Comparison of ENCODE assay signal across 8 mouse cellular contexts in genomic region chr3:69126509-69127345, GRCm38 (mm10). TPM values are rescaled to one million over a fixed set of nuclear protein-coding genes. Genes with fewer than 3 reads are reported as not detected.
DNase-seq lines count a peak whose midpoint lies in the region; ATAC-seq and TF ChIP-seq lines count a peak whose summit lies in the region.

TSS of gene Kpna4 (minus strand) at chr3:69127113.

- H3K27ac ChIP-seq in embryonic facial prominence, embryonic 14.5 days (replicated peaks; ENCODE audit: low read depth, low read length), result peak within 1 kb of the TSS; percentile 97
- H3K27ac ChIP-seq in heart, adult 2 months, result peak within 1 kb of the TSS; percentile 95
- H3K27ac ChIP-seq in limb, embryonic 13.5 days, result peak within 1 kb of the TSS; percentile 95
- peak within 1 kb of the TSS; percentile 96 for H3K27ac ChIP-seq in midbrain, embryonic 16.5 days (ENCODE audit: low read length)

- peak within 1 kb of the TSS; percentile 91 for H3K4me3 ChIP-seq in embryonic facial prominence, embryonic 14.5 days (ENCODE audit: low read depth, low read length)
- H3K4me3 ChIP-seq in heart, adult 2 months, result peak within 1 kb of the TSS; percentile 83
- H3K4me3 ChIP-seq in limb, embryonic 13.5 days, result peak within 1 kb of the TSS; percentile 93
- H3K4me3 ChIP-seq in midbrain, embryonic 16.5 days (ENCODE audit: low read depth, low read length), result peak within 1 kb of the TSS; percentile 97

- H3K79me2 ChIP-seq in heart, adult 2 months (replicated peaks; ENCODE audit: control insufficient read depth, insufficient read depth, low read length), result no peaks in the 10 kb centered on the region; the same call in 1 of the 2 replicates

- TF ChIP-seq CTCF in heart, adult 2 months (IDR thresholded peaks at IDR 0.05), result no peak

- ATAC-seq in embryonic facial prominence, embryonic 14.5 days (ENCODE audit: low read depth), result peak; percentile 99
- peak; percentile 99 for ATAC-seq in limb, embryonic 13.5 days (ENCODE audit: low FRiP score, low read depth)
- ATAC-seq in midbrain, embryonic 16.5 days, result peak; percentile 98

- WGBS in embryonic facial prominence, embryonic 14.5 days, result under 1% methylated on average over 46 of the region's 107 CpGs
- WGBS in heart, adult 2 months, result 2% methylated on average over 84 of the region's 107 CpGs
- WGBS in limb, embryonic 13.5 days, result 0% methylated on average over 67 of the region's 107 CpGs
- under 1% methylated on average over 75 of the region's 107 CpGs for WGBS in midbrain, embryonic 16.5 days

- H3K9ac ChIP-seq in embryonic facial prominence, embryonic 14.5 days (ENCODE audit: low read depth, low read length), result peak within 1 kb of the TSS; percentile 95
- H3K9ac ChIP-seq in heart, adult 2 months (ENCODE audit: low read depth, low read length), result peak within 1 kb of the TSS; percentile 97
- peak within 1 kb of the TSS; percentile 97 for H3K9ac ChIP-seq in limb, embryonic 13.5 days
- H3K9ac ChIP-seq in midbrain, embryonic 16.5 days (ENCODE audit: low read depth, low read length), result peak within 1 kb of the TSS; percentile 86

- peak; percentile 82 for TF ChIP-seq POLR2A in heart, adult 2 months (IDR thresholded peaks at IDR 0.05; ENCODE audit: insufficient read depth, low read depth, low read length)

- peak within 1 kb of the TSS; percentile 79 for H3K4me2 ChIP-seq in embryonic facial prominence, embryonic 14.5 days (ENCODE audit: low read depth, low read length)
- peak within 1 kb of the TSS; percentile 69 for H3K4me2 ChIP-seq in limb, embryonic 13.5 days (replicated peaks)
- H3K4me2 ChIP-seq in midbrain, embryonic 16.5 days (ENCODE audit: low read length), result peak within 1 kb of the TSS; percentile 87

- no peaks in the 10 kb centered on the region for H3K9me3 ChIP-seq in embryonic facial prominence, embryonic 14.5 days (ENCODE audit: control insufficient read depth, low read length)
- no peaks in the 10 kb centered on the region for H3K9me3 ChIP-seq in limb, embryonic 13.5 days
- H3K9me3 ChIP-seq in midbrain, embryonic 16.5 days (replicated peaks; ENCODE audit: control insufficient read depth, low read length, poor library complexity, severe bottlenecking), result no peaks in the 10 kb centered on the region

- peak; percentile 95 for DNase-seq in 3T3-L1 (ENCODE audit: low read depth, low spot score)
- DNase-seq in adrenal gland, postnatal 4 days (ENCODE audit: low spot score in 2 of 2), result peak; percentile 86 to 88
- DNase-seq in embryonic facial prominence, embryonic 14.5 days (ENCODE audit: low spot score), result peak; percentile 99
- DNase-seq in heart, adult 2 months, result peak; percentile 95 to 97
- DNase-seq in kidney, adult 8-10 months, result peak; percentile 93 to 95
- peak; percentile 93 to 94 for DNase-seq in spleen, postnatal 10 days (ENCODE audit: low spot score in 2 of 2)

- H3K4me1 ChIP-seq in embryonic facial prominence, embryonic 14.5 days (ENCODE audit: control insufficient read depth, insufficient read depth, low read length), result peaks cover 8% of the 10 kb centered on the region; the same call in 1 of the 2 replicates
- H3K4me1 ChIP-seq in heart, adult 2 months (ENCODE audit: control insufficient read depth, insufficient read depth, low read length), result peaks cover 8% of the 10 kb centered on the region
- H3K4me1 ChIP-seq in limb, embryonic 13.5 days, result peaks cover 20% of the 10 kb centered on the region
- peaks cover 22% of the 10 kb centered on the region for H3K4me1 ChIP-seq in midbrain, embryonic 16.5 days (ENCODE audit: control insufficient read depth, insufficient read depth, low read length)

- H3K27me3 ChIP-seq in embryonic facial prominence, embryonic 14.5 days (replicated peaks; ENCODE audit: control insufficient read depth, insufficient read depth, low read length), result no peaks in the 10 kb centered on the region
- H3K27me3 ChIP-seq in heart, adult 2 months (ENCODE audit: control insufficient read depth, insufficient read depth, low read length), result no peaks in the 10 kb centered on the region
- peaks cover 4% of the 10 kb centered on the region; the same call in 1 of the 2 replicates for H3K27me3 ChIP-seq in limb, embryonic 13.5 days
- H3K27me3 ChIP-seq in midbrain, embryonic 16.5 days (ENCODE audit: control insufficient read depth, insufficient read depth, low read depth, low read length), result no peaks in the 10 kb centered on the region

- intact Hi-C loops in heart, adult 2 months (cut with DNase I), result loop anchor here (1.0 to 5.0 kb wide), 3 partner anchors 81 to 190 kb away; partner anchors contain the start of gene Ppm1l

- H3K36me3 ChIP-seq in embryonic facial prominence, embryonic 14.5 days (ENCODE audit: control insufficient read depth, insufficient read depth, low read length), result no peaks in the 10 kb centered on the region
- peaks cover 18% of the 10 kb centered on the region for H3K36me3 ChIP-seq in heart, adult 2 months (ENCODE audit: control insufficient read depth, insufficient read depth, low read length)
- no peaks in the 10 kb centered on the region for H3K36me3 ChIP-seq in limb, embryonic 13.5 days
- no peaks in the 10 kb centered on the region for H3K36me3 ChIP-seq in midbrain, embryonic 16.5 days (ENCODE audit: control insufficient read depth, insufficient read depth, low read length)

- TF ChIP-seq EP300 in heart, adult 2 months (IDR thresholded peaks at IDR 0.05; ENCODE audit: insufficient read depth, low read depth, low read length), result peak; percentile 74

RNA-seq across cellular contexts. Expression of gene Kpna4, which starts in this region (rescaled TPM):
- total RNA-seq in adrenal gland, postnatal 4 days (2021), result 10 to 100 TPM; 50.0 to 54.8 TPM
- 34.8 and 35.5 TPM in 2 replicates for polyA plus RNA-seq in embryonic facial prominence, embryonic 14.5 days (2014; fragmentation: Nextera tagmentation; extraction: Ambion mirVana)
- total RNA-seq in heart, adult 2 months (2021), result 10 to 100 TPM; 81.5 to 94.6 TPM
- polyA plus RNA-seq in heart, adult 2 months (2012; rRNA removed), result 14.4 and 29.9 TPM in 2 replicates
- polyA plus RNA-seq in limb, embryonic 13.5 days (2015; fragmentation: Nextera tagmentation; extraction: Ambion mirVana), result 29.9 and 30.9 TPM in 2 replicates
- polyA plus RNA-seq in midbrain, embryonic 16.5 days (2015; fragmentation: Nextera tagmentation; extraction: Ambion mirVana), result 30.3 and 30.5 TPM in 2 replicates

Comparison
In these comparisons a context has a peak if more than half of its experiments do, and no peak if none do; other contexts are left out.
1. Peak in every context shown above with its lines: DNase-seq, ATAC-seq, H3K4me3 ChIP-seq and H3K27ac ChIP-seq.